Comparison of ENCODE assay signal across 7 mouse cellular contexts in genomic region chr2:153071491-153072184, GRCm38 (mm10). TPM values are rescaled to one million over a fixed set of nuclear protein-coding genes. Genes with fewer than 3 reads are reported as not detected.
DNase-seq lines count a peak whose midpoint lies in the region; ATAC-seq and TF ChIP-seq lines count a peak whose summit lies in the region.

No protein-coding gene starts in this region.

- peak overlapping the region; percentile 28; the same call in 1 of the 2 replicates for H3K4me3 ChIP-seq in liver, adult 2 months (ENCODE audit: insufficient read depth, low read depth, low read length)
- peak overlapping the region; percentile 46 for H3K4me3 ChIP-seq in forebrain, embryonic 10.5 days
- peak overlapping the region; percentile 26 for H3K4me3 ChIP-seq in intestine, postnatal 0 days (ENCODE audit: low read depth, low read length)
- peak overlapping the region; percentile 26 for H3K4me3 ChIP-seq in midbrain, embryonic 11.5 days (ENCODE audit: low read depth, low read length)
- H3K4me3 ChIP-seq in stomach, embryonic 15.5 days (replicated peaks), result peak overlapping the region; percentile 30

- 43% methylated on average over 67 of the region's 67 CpGs for WGBS in liver, adult 2 months
- WGBS in forebrain, embryonic 10.5 days, result 5% methylated on average over 64 of the region's 67 CpGs
- 13% methylated on average over 61 of the region's 67 CpGs for WGBS in intestine, postnatal 0 days
- WGBS in midbrain, embryonic 11.5 days, result 8% methylated on average over 49 of the region's 67 CpGs
- 16% methylated on average over 66 of the region's 67 CpGs for WGBS in stomach, embryonic 15.5 days

- H3K9ac ChIP-seq in liver, adult 2 months (ENCODE audit: low read depth, low read length), result peak overlapping the region; percentile 61
- H3K9ac ChIP-seq in intestine, postnatal 0 days (ENCODE audit: low read depth, low read length), result no peak overlapping the region
- H3K9ac ChIP-seq in midbrain, embryonic 11.5 days (ENCODE audit: low read length), result peak overlapping the region; percentile 49
- peak overlapping the region; percentile 34 for H3K9ac ChIP-seq in stomach, embryonic 15.5 days

- no peak for TF ChIP-seq POLR2A in liver, adult 2 months (IDR thresholded peaks at IDR 0.05; ENCODE audit: extremely low read depth, insufficient read depth, low read length)

- no peak overlapping the region for H3K27ac ChIP-seq in liver, adult 2 months (replicated peaks; ENCODE audit: insufficient read depth, low read depth, low read length)
- peak overlapping the region; percentile 60 for H3K27ac ChIP-seq in forebrain, embryonic 10.5 days
- H3K27ac ChIP-seq in intestine, postnatal 0 days (ENCODE audit: low read depth, low read length), result no peak overlapping the region
- H3K27ac ChIP-seq in midbrain, embryonic 11.5 days (ENCODE audit: low read depth, low read length), result no peak overlapping the region
- H3K27ac ChIP-seq in stomach, embryonic 15.5 days, result no peak overlapping the region

- peak overlapping the region; percentile 54 for H3K4me2 ChIP-seq in intestine, postnatal 0 days (replicated peaks; ENCODE audit: low read depth)
- peak overlapping the region; percentile 50 for H3K4me2 ChIP-seq in midbrain, embryonic 11.5 days
- peak overlapping the region; percentile 57 for H3K4me2 ChIP-seq in stomach, embryonic 15.5 days

- H3K4me1 ChIP-seq in liver, adult 2 months (ENCODE audit: control insufficient read depth, insufficient read depth, low read length), result peaks cover 8% of the 10 kb centered on the region
- H3K4me1 ChIP-seq in forebrain, embryonic 10.5 days, result peaks cover 20% of the 10 kb centered on the region
- no peaks in the 10 kb centered on the region for H3K4me1 ChIP-seq in intestine, postnatal 0 days (replicated peaks; ENCODE audit: control insufficient read depth, insufficient read depth, low read length)
- peaks cover 6% of the 10 kb centered on the region for H3K4me1 ChIP-seq in midbrain, embryonic 11.5 days (ENCODE audit: control insufficient read depth, insufficient read depth, low read length)
- H3K4me1 ChIP-seq in stomach, embryonic 15.5 days, result peaks cover 11% of the 10 kb centered on the region

- no peak for DNase-seq in liver, adult 2 months (ENCODE audit: extremely low read depth, low read depth, low spot score)
- DNase-seq in liver, result no peak
- DNase-seq in forebrain, embryonic 10.5 days (ENCODE audit: extremely low spot score, low spot score), result no peak
- DNase-seq in midbrain, embryonic 11.5 days (ENCODE audit: low spot score, missing footprints), result no peak
- no peak for DNase-seq in T-cell, adult 2 months (ENCODE audit: low spot score)

- ATAC-seq in intestine, postnatal 0 days, result peak; percentile 24; the same call in 1 of the 2 replicates
- ATAC-seq in midbrain, embryonic 11.5 days (ENCODE audit: low FRiP score), result peak; percentile 61
- ATAC-seq in stomach, embryonic 15.5 days (ENCODE audit: insufficient read depth, low FRiP score, low read depth), result no peak

- H3K36me3 ChIP-seq in liver, adult 2 months (ENCODE audit: control insufficient read depth, insufficient read depth, low read length), result no peaks in the 10 kb centered on the region
- no peaks in the 10 kb centered on the region for H3K36me3 ChIP-seq in forebrain, embryonic 10.5 days (replicated peaks)
- no peaks in the 10 kb centered on the region for H3K36me3 ChIP-seq in intestine, postnatal 0 days (ENCODE audit: control insufficient read depth, insufficient read depth)
- no peaks in the 10 kb centered on the region for H3K36me3 ChIP-seq in midbrain, embryonic 11.5 days (ENCODE audit: control insufficient read depth, insufficient read depth, low read length)
- H3K36me3 ChIP-seq in stomach, embryonic 15.5 days, result no peaks in the 10 kb centered on the region

- no peak for TF ChIP-seq CTCF in liver, adult 2 months (IDR thresholded peaks at IDR 0.05; ENCODE audit: low read depth, low read length)
- no peak for TF ChIP-seq CTCF in intestine, postnatal 0 days (IDR thresholded peaks at IDR 0.05; ENCODE audit: low read depth)

- no peaks in the 10 kb centered on the region for H3K27me3 ChIP-seq in liver, adult 2 months (ENCODE audit: control insufficient read depth, insufficient read depth, low read length)
- H3K27me3 ChIP-seq in forebrain, embryonic 10.5 days (ENCODE audit: poor library complexity, severe bottlenecking), result peaks cover 84% of the 10 kb centered on the region
- H3K27me3 ChIP-seq in intestine, postnatal 0 days (replicated peaks; ENCODE audit: control insufficient read depth, insufficient read depth, low read length), result peaks cover 56% of the 10 kb centered on the region
- peaks cover 32% of the 10 kb centered on the region for H3K27me3 ChIP-seq in midbrain, embryonic 11.5 days (ENCODE audit: control insufficient read depth, insufficient read depth, low read length)
- H3K27me3 ChIP-seq in stomach, embryonic 15.5 days (replicated peaks), result peaks cover 50% of the 10 kb centered on the region

- no peaks in the 10 kb centered on the region for H3K79me2 ChIP-seq in liver, adult 2 months (ENCODE audit: control insufficient read depth, insufficient read depth, low read length)

- no peaks in the 10 kb centered on the region for H3K9me3 ChIP-seq in forebrain, embryonic 10.5 days
- H3K9me3 ChIP-seq in intestine, postnatal 0 days (ENCODE audit: control insufficient read depth), result no peaks in the 10 kb centered on the region
- H3K9me3 ChIP-seq in midbrain, embryonic 11.5 days (ENCODE audit: control insufficient read depth, low read length), result no peaks in the 10 kb centered on the region
- no peaks in the 10 kb centered on the region for H3K9me3 ChIP-seq in stomach, embryonic 15.5 days

RNA-seq across cellular contexts. Expression of gene Ccm2l, which starts 5.9 kb away (rescaled TPM):
- total RNA-seq in liver, adult 2 months (2014; rRNA removed), result 2.3 and 2.5 TPM in 2 replicates
- polyA plus RNA-seq in liver, adult 2 months (2012; rRNA removed), result 3.4 and 5.5 TPM in 2 replicates
- polyA plus RNA-seq in forebrain, embryonic 10.5 days (2016; fragmentation: Nextera tagmentation; extraction: Ambion mirVana), result 0.83 and 0.84 TPM in 2 replicates
- polyA plus RNA-seq in intestine, postnatal 0 days (2015; fragmentation: Nextera tagmentation; extraction: Ambion mirVana), result 1.5 and 1.7 TPM in 2 replicates
- polyA plus RNA-seq in midbrain, embryonic 11.5 days (2014; fragmentation: Nextera tagmentation; extraction: Ambion mirVana), result 1.2 and 2.1 TPM in 2 replicates
- 1.7 and 1.9 TPM in 2 replicates for polyA plus RNA-seq in stomach, embryonic 15.5 days (2015; fragmentation: Nextera tagmentation; extraction: Ambion mirVana)

RNA-seq across cellular contexts. Expression of gene Hck, which starts 36.6 kb away (rescaled TPM):
- 7.7 and 8.1 TPM in 2 replicates for total RNA-seq in liver, adult 2 months (2014; rRNA removed)
- 2.8 and 5.7 TPM in 2 replicates for polyA plus RNA-seq in liver, adult 2 months (2012; rRNA removed)
- 0.92 and 1.5 TPM in 2 replicates for polyA plus RNA-seq in forebrain, embryonic 10.5 days (2016; fragmentation: Nextera tagmentation; extraction: Ambion mirVana)
- 3.4 and 3.5 TPM in 2 replicates for polyA plus RNA-seq in intestine, postnatal 0 days (2015; fragmentation: Nextera tagmentation; extraction: Ambion mirVana)
- 2.4 and 2.5 TPM in 2 replicates for polyA plus RNA-seq in midbrain, embryonic 11.5 days (2014; fragmentation: Nextera tagmentation; extraction: Ambion mirVana)
- polyA plus RNA-seq in stomach, embryonic 15.5 days (2015; fragmentation: Nextera tagmentation; extraction: Ambion mirVana), result 6.5 and 6.8 TPM in 2 replicates

RNA-seq across cellular contexts. Expression of gene Xkr7, which starts 40.0 kb away (rescaled TPM):
- total RNA-seq in liver, adult 2 months (2014; rRNA removed), result not detected in 2 replicates
- polyA plus RNA-seq in liver, adult 2 months (2012; rRNA removed), result not detected in 2 replicates
- 0.14 and 0.20 TPM in 2 replicates for polyA plus RNA-seq in forebrain, embryonic 10.5 days (2016; fragmentation: Nextera tagmentation; extraction: Ambion mirVana)
- not detected in 2 replicates for polyA plus RNA-seq in intestine, postnatal 0 days (2015; fragmentation: Nextera tagmentation; extraction: Ambion mirVana)
- 0.40 and 0.52 TPM in 2 replicates for polyA plus RNA-seq in midbrain, embryonic 11.5 days (2014; fragmentation: Nextera tagmentation; extraction: Ambion mirVana)
- 0.06 and 0.09 TPM in 2 replicates for polyA plus RNA-seq in stomach, embryonic 15.5 days (2015; fragmentation: Nextera tagmentation; extraction: Ambion mirVana)

RNA-seq across cellular contexts. Expression of gene Pdrg1, which starts 56.4 kb away (rescaled TPM):
- total RNA-seq in liver, adult 2 months (2014; rRNA removed), result 10.9 and 14.4 TPM in 2 replicates
- polyA plus RNA-seq in liver, adult 2 months (2012; rRNA removed), result 23.7 and 28.3 TPM in 2 replicates
- polyA plus RNA-seq in forebrain, embryonic 10.5 days (2016; fragmentation: Nextera tagmentation; extraction: Ambion mirVana), result 88.5 and 90.8 TPM in 2 replicates
- polyA plus RNA-seq in intestine, postnatal 0 days (2015; fragmentation: Nextera tagmentation; extraction: Ambion mirVana), result 47.0 and 50.3 TPM in 2 replicates
- polyA plus RNA-seq in midbrain, embryonic 11.5 days (2014; fragmentation: Nextera tagmentation; extraction: Ambion mirVana), result 83.9 and 88.7 TPM in 2 replicates
- polyA plus RNA-seq in stomach, embryonic 15.5 days (2015; fragmentation: Nextera tagmentation; extraction: Ambion mirVana), result 98.9 and 101 TPM in 2 replicates
